Mouse (Mus musculus): ENCODE results near the gene Apip. TPM values are rescaled to one million over a fixed set of nuclear protein-coding genes. Genes with fewer than 3 reads are reported as not detected.

Gene Apip
- polyA plus RNA-seq, 1 experiment: 35.4 TPM

DNA sequence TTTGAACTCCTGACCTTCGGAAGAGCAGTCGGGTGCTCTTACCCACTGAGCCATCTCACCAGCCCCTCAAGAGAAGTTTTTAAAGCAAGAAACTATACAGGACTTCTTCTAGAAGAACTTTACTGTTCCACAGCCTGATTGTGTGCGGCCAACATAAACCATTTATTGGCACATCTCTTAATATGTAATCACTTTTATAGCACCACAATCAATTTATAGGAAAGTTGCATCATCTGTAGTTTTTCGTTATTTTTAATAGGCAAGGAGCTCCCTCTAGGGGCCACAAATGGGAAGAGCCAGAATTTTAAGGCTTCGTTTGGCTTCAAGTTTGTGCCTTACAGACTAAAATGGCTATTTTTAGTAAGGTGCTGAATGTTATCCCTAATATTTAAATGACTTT, 11.0 kb downstream of the Apip start:
- WGBS: 57% methylated on average over 5 of the region's 5 CpGs

DNA sequence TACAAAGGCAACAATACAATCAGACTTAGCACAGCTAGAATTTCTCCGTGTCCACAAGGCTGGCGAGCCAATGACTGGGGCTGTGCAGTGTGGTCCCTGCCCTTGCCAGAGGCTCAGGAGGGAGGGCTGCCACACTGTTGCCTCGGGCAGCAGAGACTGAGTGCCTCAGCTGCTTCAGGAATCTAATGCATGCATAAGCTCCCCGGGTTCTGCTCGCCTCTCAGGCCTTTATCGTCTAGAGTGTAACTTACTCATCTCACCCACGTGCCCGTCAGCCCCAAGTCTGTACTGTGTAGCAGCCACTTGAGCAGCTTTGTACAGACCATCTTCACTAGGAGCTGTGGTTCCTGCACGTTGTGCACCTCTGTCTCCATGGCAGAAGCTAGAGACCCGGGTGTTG, 12.2 kb downstream of the Apip start:
- H3K27ac ChIP-seq (ENCODE audit: control insufficient read depth, insufficient read depth, low read depth, low read length, poor library complexity): no peak overlapping the region
- no peaks in the 10 kb centered on the region for H3K4me1 ChIP-seq (ENCODE audit: control insufficient read depth, insufficient read depth, low read length)
- TF ChIP-seq POLR2A (IDR thresholded peaks at IDR 0.05; ENCODE audit: borderline replicate concordance, control insufficient read depth, low read depth, low read length) (no peak), CTCF (IDR thresholded peaks at IDR 0.05; ENCODE audit: control insufficient read depth, insufficient read depth, low read length) (no peak)
- no peak overlapping the region for H3K4me3 ChIP-seq (replicated peaks; ENCODE audit: control insufficient read depth, low read depth, low read length)
- 84% methylated on average over 10 of the region's 10 CpGs for WGBS

More for the DNA sequence above, 11.0 kb downstream of the Apip start:
- Histone ChIP-seq H3K4me1 (ENCODE audit: control insufficient read depth, insufficient read depth, low read length) (no peaks in the 10 kb centered on the region), H3K27ac (ENCODE audit: control insufficient read depth, insufficient read depth, low read depth, low read length, poor library complexity) (no peak overlapping the region), H3K4me3 (replicated peaks; ENCODE audit: control insufficient read depth, low read depth, low read length) (no peak overlapping the region)
- TF ChIP-seq POLR2A (IDR thresholded peaks at IDR 0.05; ENCODE audit: borderline replicate concordance, control insufficient read depth, low read depth, low read length) (no peak), CTCF (IDR thresholded peaks at IDR 0.05; ENCODE audit: control insufficient read depth, insufficient read depth, low read length) (no peak)

DNA sequence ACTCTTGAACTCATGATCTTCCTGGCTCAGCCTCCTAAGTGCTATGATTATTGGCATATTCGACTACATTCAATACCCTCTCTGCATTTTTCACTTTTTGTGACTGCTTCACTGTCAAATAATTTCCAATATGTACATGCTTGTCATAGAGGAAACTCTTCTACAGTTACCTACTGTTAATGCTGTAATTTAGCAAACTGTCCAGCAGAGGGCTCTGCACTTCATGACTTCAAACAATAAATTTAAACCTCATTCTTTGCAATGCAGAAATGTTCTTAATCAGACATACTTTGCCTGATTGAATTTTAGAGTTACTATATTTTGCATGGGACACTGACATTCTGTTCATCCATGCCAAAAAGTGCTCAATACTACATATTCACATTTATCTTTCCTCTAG, 13.0 kb downstream of the Apip start:
- Histone ChIP-seq H3K4me1 (ENCODE audit: control insufficient read depth, insufficient read depth, low read length) (no peaks in the 10 kb centered on the region), H3K4me3 (replicated peaks; ENCODE audit: control insufficient read depth, low read depth, low read length) (no peak overlapping the region), H3K27ac (ENCODE audit: control insufficient read depth, insufficient read depth, low read depth, low read length, poor library complexity) (no peak overlapping the region)
- TF ChIP-seq CTCF (IDR thresholded peaks at IDR 0.05; ENCODE audit: control insufficient read depth, insufficient read depth, low read length) (no peak), POLR2A (IDR thresholded peaks at IDR 0.05; ENCODE audit: borderline replicate concordance, control insufficient read depth, low read depth, low read length) (no peak)
- 3% methylated on average over 1 of the region's 1 CpGs for WGBS

DNA sequence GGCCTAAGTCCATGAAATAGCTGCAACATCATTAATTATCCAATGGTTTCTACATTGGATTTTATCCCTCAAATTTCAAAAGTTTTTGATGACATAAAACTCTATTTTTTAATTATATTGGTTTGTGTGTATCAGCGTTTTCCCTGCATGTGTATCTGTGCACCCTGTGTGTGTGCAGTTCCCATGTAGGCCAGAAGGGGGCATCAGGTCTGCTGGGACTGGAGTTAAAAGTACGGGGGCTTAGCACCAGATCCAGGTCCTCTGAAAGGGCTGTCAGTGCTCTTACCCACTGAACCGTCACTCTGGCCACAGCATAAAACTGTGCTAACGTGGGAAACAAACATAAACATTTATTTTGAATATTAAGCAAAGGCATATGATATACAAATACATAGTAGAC, 14.6 kb downstream of the Apip start:
- TF ChIP-seq POLR2A (IDR thresholded peaks at IDR 0.05; ENCODE audit: borderline replicate concordance, control insufficient read depth, low read depth, low read length): no peak
- peak; percentile 22; the same call in 1 of the 2 replicates for TF ChIP-seq CTCF (IDR thresholded peaks at IDR 0.05; ENCODE audit: control insufficient read depth, insufficient read depth, low read length)
- H3K4me3 ChIP-seq (replicated peaks; ENCODE audit: control insufficient read depth, low read depth, low read length): no peak overlapping the region
- no peaks in the 10 kb centered on the region for H3K4me1 ChIP-seq (ENCODE audit: control insufficient read depth, insufficient read depth, low read length)
- 96% methylated on average over 4 of the region's 4 CpGs for WGBS
- H3K27ac ChIP-seq (ENCODE audit: control insufficient read depth, insufficient read depth, low read depth, low read length, poor library complexity): no peak overlapping the region

DNA sequence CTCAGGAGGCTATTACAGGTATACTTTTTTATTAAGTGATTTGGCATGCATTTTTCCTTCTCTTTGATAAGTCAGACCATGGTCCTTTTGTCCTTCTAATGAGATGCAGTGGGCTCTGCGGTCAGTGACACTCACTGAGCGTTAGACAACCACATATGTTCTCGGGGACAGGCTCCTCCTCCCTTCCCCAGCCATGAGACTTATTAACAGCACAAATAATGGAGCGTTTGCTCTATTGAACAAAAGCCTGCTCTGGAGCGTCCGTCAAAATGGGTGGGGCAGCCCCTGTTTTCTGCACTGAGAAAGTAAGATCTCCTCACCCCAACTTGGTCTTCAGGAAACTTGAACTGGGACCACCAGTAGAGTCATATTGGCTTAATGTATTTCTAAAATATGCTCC, 16.0 kb downstream of the Apip start:
- no peak for TF ChIP-seq POLR2A (IDR thresholded peaks at IDR 0.05; ENCODE audit: borderline replicate concordance, control insufficient read depth, low read depth, low read length)
- TF ChIP-seq CTCF (IDR thresholded peaks at IDR 0.05; ENCODE audit: control insufficient read depth, insufficient read depth, low read length): no peak
- Histone ChIP-seq H3K4me1 (ENCODE audit: control insufficient read depth, insufficient read depth, low read length) (no peaks in the 10 kb centered on the region), H3K4me3 (replicated peaks; ENCODE audit: control insufficient read depth, low read depth, low read length) (no peak overlapping the region), H3K27ac (ENCODE audit: control insufficient read depth, insufficient read depth, low read depth, low read length, poor library complexity) (no peak overlapping the region)
- WGBS: 91% methylated on average over 6 of the region's 6 CpGs

DNA sequence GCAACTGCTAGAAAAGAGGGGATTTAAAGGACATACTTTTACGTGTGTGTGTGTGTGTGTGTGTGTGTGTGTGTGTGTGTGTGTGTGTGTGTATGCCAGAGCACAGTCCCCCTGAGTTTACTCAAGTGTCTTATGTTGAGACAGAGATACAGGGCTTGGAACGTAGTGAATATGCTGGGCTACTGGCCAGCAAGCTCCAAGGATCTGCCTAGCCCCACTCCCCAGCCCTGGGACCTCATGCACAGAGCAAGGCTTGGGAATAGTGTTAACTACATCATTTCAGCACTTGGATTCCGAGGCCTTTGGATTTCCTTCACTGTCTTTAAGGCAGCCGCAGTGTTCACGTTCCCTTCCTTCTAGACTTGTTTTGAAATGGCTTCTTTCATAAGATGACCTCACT, 29.1 kb downstream of the Apip start:
- TF ChIP-seq CTCF (IDR thresholded peaks at IDR 0.05; ENCODE audit: control insufficient read depth, insufficient read depth, low read length) (no peak), POLR2A (IDR thresholded peaks at IDR 0.05; ENCODE audit: borderline replicate concordance, control insufficient read depth, low read depth, low read length) (no peak)
- WGBS: 85% methylated on average over 5 of the region's 5 CpGs
- no peaks in the 10 kb centered on the region for H3K4me1 ChIP-seq (ENCODE audit: control insufficient read depth, insufficient read depth, low read length)
- H3K4me3 ChIP-seq (replicated peaks; ENCODE audit: control insufficient read depth, low read depth, low read length): no peak overlapping the region
- H3K27ac ChIP-seq (ENCODE audit: control insufficient read depth, insufficient read depth, low read depth, low read length, poor library complexity): no peak overlapping the region

DNA sequence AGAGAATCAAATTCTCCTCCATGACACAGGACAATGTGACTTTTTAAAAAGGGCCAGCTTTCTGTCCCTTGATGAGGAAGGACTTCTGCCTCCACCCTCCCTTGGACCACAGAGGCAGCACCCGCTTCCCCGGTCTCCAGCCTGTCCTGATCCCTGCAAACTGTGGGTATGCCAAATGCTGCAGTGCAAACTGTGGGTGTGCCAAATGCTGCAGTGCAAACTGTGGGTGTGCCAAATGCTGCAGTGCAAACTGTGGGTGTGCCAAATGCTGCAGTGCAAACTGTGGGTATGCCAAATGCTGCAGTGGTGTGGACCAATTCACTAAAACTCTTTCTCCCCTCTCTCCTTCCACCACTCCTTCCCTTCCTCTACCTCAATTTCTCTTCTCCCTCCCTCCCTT, 32.7 kb downstream of the Apip start:
- H3K4me1 ChIP-seq (ENCODE audit: control insufficient read depth, insufficient read depth, low read length): no peaks in the 10 kb centered on the region
- no peak overlapping the region for H3K27ac ChIP-seq (ENCODE audit: control insufficient read depth, insufficient read depth, low read depth, low read length, poor library complexity)
- WGBS: 93% methylated on average over 2 of the region's 2 CpGs
- TF ChIP-seq POLR2A (IDR thresholded peaks at IDR 0.05; ENCODE audit: borderline replicate concordance, control insufficient read depth, low read depth, low read length): no peak
- TF ChIP-seq CTCF (IDR thresholded peaks at IDR 0.05; ENCODE audit: control insufficient read depth, insufficient read depth, low read length): no peak
- no peak overlapping the region for H3K4me3 ChIP-seq (replicated peaks; ENCODE audit: control insufficient read depth, low read depth, low read length)

DNA sequence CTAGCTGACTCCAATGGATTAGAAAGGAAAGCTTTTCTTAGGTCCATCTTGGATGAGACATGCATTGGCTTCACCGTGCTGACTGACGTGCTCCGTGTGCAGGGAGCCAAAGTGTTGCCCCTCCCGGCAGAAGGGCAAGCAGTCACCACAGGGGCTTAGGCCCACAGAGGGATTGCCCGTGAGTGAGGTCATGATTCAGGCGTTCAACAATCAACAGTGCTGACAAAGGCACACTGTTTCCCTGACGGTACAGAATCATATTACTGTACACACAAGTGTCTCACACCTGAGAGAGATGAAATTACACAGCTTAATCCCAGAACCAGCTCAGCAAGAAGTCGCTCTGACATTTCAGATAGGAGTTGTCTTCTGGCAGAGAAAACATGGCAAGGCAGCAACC, 38.2 kb downstream of the Apip start:
- WGBS: 86% methylated on average over 8 of the region's 8 CpGs
- TF ChIP-seq POLR2A (IDR thresholded peaks at IDR 0.05; ENCODE audit: borderline replicate concordance, control insufficient read depth, low read depth, low read length): no peak
- TF ChIP-seq CTCF (IDR thresholded peaks at IDR 0.05; ENCODE audit: control insufficient read depth, insufficient read depth, low read length): no peak
- Histone ChIP-seq H3K4me1 (ENCODE audit: control insufficient read depth, insufficient read depth, low read length) (no peaks in the 10 kb centered on the region), H3K27ac (ENCODE audit: control insufficient read depth, insufficient read depth, low read depth, low read length, poor library complexity) (no peak overlapping the region), H3K4me3 (replicated peaks; ENCODE audit: control insufficient read depth, low read depth, low read length) (no peak overlapping the region)

DNA sequence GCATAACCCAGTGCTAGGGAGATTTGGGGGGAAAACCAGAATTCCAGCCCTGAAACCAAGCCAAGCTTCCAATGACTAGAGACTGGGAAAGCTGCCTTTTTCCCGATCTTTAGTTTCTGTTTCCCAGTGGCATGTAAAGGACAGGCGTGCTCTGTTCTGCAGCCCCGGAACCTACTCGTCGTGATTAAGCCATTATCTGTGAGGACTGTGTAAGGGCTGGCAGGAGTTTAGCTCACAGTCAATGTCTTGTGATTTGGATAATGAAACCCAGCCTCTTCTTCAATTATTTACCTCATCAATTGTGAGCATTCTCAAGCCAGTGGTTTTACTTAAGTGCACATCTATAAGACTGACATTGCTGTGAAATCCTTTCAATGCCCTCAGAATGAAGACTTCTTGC, 43.7 kb downstream of the Apip start:
- H3K27ac ChIP-seq (ENCODE audit: control insufficient read depth, insufficient read depth, low read depth, low read length, poor library complexity): no peak overlapping the region
- H3K4me3 ChIP-seq (replicated peaks; ENCODE audit: control insufficient read depth, low read depth, low read length): no peak overlapping the region
- H3K4me1 ChIP-seq (ENCODE audit: control insufficient read depth, insufficient read depth, low read length): no peaks in the 10 kb centered on the region; the same call in 1 of the 2 replicates
- TF ChIP-seq POLR2A (IDR thresholded peaks at IDR 0.05; ENCODE audit: borderline replicate concordance, control insufficient read depth, low read depth, low read length) (no peak), CTCF (IDR thresholded peaks at IDR 0.05; ENCODE audit: control insufficient read depth, insufficient read depth, low read length) (no peak)
- 69% methylated on average over 5 of the region's 5 CpGs for WGBS
